Mouse (Mus musculus) lung, adult 2 months (tissue): ENCODE measurements around the gene Il17ra.

Experiments used
- CTCF ChIP-seq: fragments of 200-500 bp; IDR thresholded peaks from 2 replicates; pipeline ENCODE4 v1.5.1; 2011; ENCODE audit warnings: mild to moderate bottlenecking, low read length, control low read depth; ENCODE audit not compliant: insufficient read depth
- POLR2A ChIP-seq: fragments of 200-500 bp; IDR thresholded peaks from 2 replicates; pipeline ENCODE4 v1.6.1; 2011; ENCODE audit warnings: low read depth, mild to moderate bottlenecking, control low read depth, low read length, borderline replicate concordance; ENCODE audit errors: extremely low read depth

- TF ChIP-seq CTCF (no peak), POLR2A (no peak)
Observed at GRCm38 (mm10) chr6:120510425-120510824, 47.4 kb downstream of the Il17ra start.
